Mouse (Mus musculus): ENCODE data around the gene Sbpl. TPM values are rescaled to one million over a fixed set of nuclear protein-coding genes. Genes with fewer than 3 reads are reported as not detected.
"Not testable (repeated sequence)": the region's sequence is repeated elsewhere in the genome, so short reads cannot be mapped to it uniquely, and the experiment has no call there.

Sbpl gene
- polyA plus RNA-seq, 1 experiment from 2014 or later, result not detected

- H3K27me3 ChIP-seq (replicated peaks); ATAC-seq (replicated peaks); H3K36me3 ChIP-seq (replicated peaks); H3K9ac ChIP-seq; H3K9me3 ChIP-seq; H3K27ac ChIP-seq; H3K4me2 ChIP-seq; H3K4me1 ChIP-seq; H3K4me3 ChIP-seq: not testable (repeated sequence)
- WGBS, result 86% methylated on average over 4 of the region's 4 CpGs
These were observed 7.6 kb downstream of the Sbpl start for GRCm38 (mm10) chr17:23947486-23947885.

GRCm38 (mm10) chr17:23941372-23941771 lies 13.7 kb downstream of the Sbpl start, which contains the start of gene Sbp:
Sbp (plus strand) TSS chr17:23941672.
- no peak within 1 kb of the TSS for H3K4me3 ChIP-seq
- no peak within 1 kb of the TSS for H3K4me2 ChIP-seq
- H3K27me3 ChIP-seq (replicated peaks), result 0 out of 2 replicates have a peak, but pooled peaks cover 2% of the 10 kb centered on the region
- no peak for ATAC-seq (replicated peaks)
- H3K9ac ChIP-seq, result no peak within 1 kb of the TSS
- H3K4me1 ChIP-seq, result no peaks in the 10 kb centered on the region
- H3K27ac ChIP-seq, result no peak within 1 kb of the TSS
- H3K9me3 ChIP-seq, result no peaks in the 10 kb centered on the region
- no peaks in the 10 kb centered on the region for H3K36me3 ChIP-seq (replicated peaks)

GRCm38 (mm10) chr17:23931157-23931556 lies 23.9 kb downstream of the Sbpl start:
- no peaks in the 10 kb centered on the region for H3K4me1 ChIP-seq
- no peak overlapping the region for H3K9ac ChIP-seq
- no peak overlapping the region for H3K4me3 ChIP-seq
- no peak for ATAC-seq (replicated peaks)
- H3K27me3 ChIP-seq (replicated peaks), result no peaks in the 10 kb centered on the region
- no peaks in the 10 kb centered on the region for H3K36me3 ChIP-seq (replicated peaks)
- H3K27ac ChIP-seq, result no peak overlapping the region
- no peak overlapping the region for H3K4me2 ChIP-seq
- 91% methylated on average over 5 of the region's 5 CpGs for WGBS
- no peaks in the 10 kb centered on the region for H3K9me3 ChIP-seq

DNA sequence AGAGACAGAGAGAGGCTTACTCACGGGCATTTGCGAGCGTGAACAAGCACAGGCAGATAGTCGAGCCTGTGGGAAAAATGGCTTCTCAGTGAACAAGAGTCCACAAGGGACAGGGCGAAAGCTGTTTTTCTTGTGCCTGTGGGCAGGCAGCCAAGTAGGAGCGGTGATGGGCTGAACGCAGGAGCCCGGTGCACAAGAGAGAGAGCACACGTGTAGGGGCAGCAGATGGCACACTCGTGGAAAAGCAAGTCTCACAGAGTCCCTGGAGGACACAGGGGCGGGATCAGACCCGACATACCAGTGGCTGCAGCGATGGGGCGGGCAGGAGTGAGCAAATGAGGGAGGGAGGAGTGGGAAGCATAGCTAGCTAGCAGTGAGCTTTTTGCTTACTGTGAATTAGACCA lies 30.0 kb downstream of the Sbpl start:
- Histone ChIP-seq H3K27me3 (replicated peaks) (no peaks in the 10 kb centered on the region), H3K9ac (peak overlapping the region; percentile 58), H3K27ac (peak overlapping the region; percentile 88), H3K4me3 (peak overlapping the region; percentile 67), H3K4me1 (peaks cover 8% of the 10 kb centered on the region), H3K36me3 (replicated peaks) (no peaks in the 10 kb centered on the region), H3K4me2 (peak overlapping the region; percentile 88), H3K9me3 (no peaks in the 10 kb centered on the region)
- peak; percentile 90 for ATAC-seq (replicated peaks)
- 0% methylated on average over 14 of the region's 14 CpGs for WGBS

DNA sequence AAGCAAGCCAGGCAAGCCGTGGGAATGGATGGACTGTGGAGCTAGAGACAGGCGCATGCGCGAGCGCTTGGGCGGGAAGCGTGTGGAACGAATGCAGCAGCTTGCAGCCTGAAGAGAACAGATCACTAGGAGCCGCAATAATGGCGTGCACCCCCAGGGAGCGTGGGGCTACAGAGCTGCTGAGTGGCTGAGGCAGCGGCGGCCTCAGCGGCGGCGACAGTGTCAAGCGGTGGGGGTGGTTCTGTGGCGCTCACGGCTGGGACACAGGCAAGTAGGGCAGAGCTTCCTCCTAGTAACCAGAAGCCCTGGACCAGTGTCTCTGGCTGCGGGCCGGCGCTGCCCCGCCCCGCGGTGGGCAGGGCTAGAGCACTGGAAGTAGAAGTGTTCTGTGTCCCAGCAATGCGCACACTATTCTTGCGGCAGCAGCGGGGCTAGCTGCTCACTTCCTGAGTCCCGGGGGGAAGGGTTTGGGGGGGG lies 30.5 kb downstream of the Sbpl start:
- Histone ChIP-seq H3K4me1 (peaks cover 8% of the 10 kb centered on the region), H3K9ac (peak overlapping the region; percentile 58), H3K36me3 (replicated peaks) (no peaks in the 10 kb centered on the region), H3K4me3 (peak overlapping the region; percentile 67), H3K4me2 (peak overlapping the region; percentile 88), H3K9me3 (no peaks in the 10 kb centered on the region), H3K27ac (peak overlapping the region; percentile 88), H3K27me3 (replicated peaks) (no peaks in the 10 kb centered on the region)
- ATAC-seq (replicated peaks), result peak; percentile 98
- WGBS, result under 1% methylated on average over 29 of the region's 29 CpGs

- not testable (repeated sequence) for H3K9me3 ChIP-seq; H3K4me3 ChIP-seq; H3K36me3 ChIP-seq (replicated peaks); H3K27ac ChIP-seq; H3K27me3 ChIP-seq (replicated peaks); H3K4me1 ChIP-seq; ATAC-seq (replicated peaks); H3K4me2 ChIP-seq; H3K9ac ChIP-seq
- 88% methylated on average over 4 of the region's 4 CpGs for WGBS
These were observed 37.9 kb downstream of the Sbpl start, which contains the start of gene Dcpp3 for GRCm38 (mm10) chr17:23917158-23917557. Dcpp3 (plus strand) TSS chr17:23917458.

Other genes starting within 250 kb of the Sbpl start
- 0.06 and 0.11 TPM in 2 replicates for gene 1520401A03Rik, start 232.5 kb downstream of the Sbpl start, polyA plus RNA-seq (2015; fragmentation: Nextera tagmentation; extraction: Ambion mirVana)
- 22.6 and 23.1 TPM in 2 replicates for gene Pkmyt1, start 228.9 kb downstream of the Sbpl start, polyA plus RNA-seq (2015; fragmentation: Nextera tagmentation; extraction: Ambion mirVana)
- gene Paqr4, start 214.4 kb downstream of the Sbpl start, polyA plus RNA-seq (2015; fragmentation: Nextera tagmentation; extraction: Ambion mirVana), result 70.9 and 72.6 TPM in 2 replicates
- gene Kremen2, start 209.4 kb downstream of the Sbpl start, polyA plus RNA-seq (2015; fragmentation: Nextera tagmentation; extraction: Ambion mirVana), result 1.4 and 1.5 TPM in 2 replicates
- 242 and 257 TPM in 2 replicates for gene Flywch1, start 183.7 kb downstream of the Sbpl start, polyA plus RNA-seq (2015; fragmentation: Nextera tagmentation; extraction: Ambion mirVana)
- gene Flywch2, start 169.2 kb downstream of the Sbpl start, polyA plus RNA-seq (2015; fragmentation: Nextera tagmentation; extraction: Ambion mirVana), result 90.1 and 90.2 TPM in 2 replicates
- 552 and 579 TPM in 2 replicates for gene Srrm2, start 164.7 kb downstream of the Sbpl start, polyA plus RNA-seq (2015; fragmentation: Nextera tagmentation; extraction: Ambion mirVana)
- gene Elob, start 126.1 kb downstream of the Sbpl start, polyA plus RNA-seq (2015; fragmentation: Nextera tagmentation; extraction: Ambion mirVana), result 1,171 and 1,223 TPM in 2 replicates
- gene Prss33, start 119.2 kb downstream of the Sbpl start, polyA plus RNA-seq (2015; fragmentation: Nextera tagmentation; extraction: Ambion mirVana), result 0.15 and 0.22 TPM in 2 replicates
- gene Prss32, start 111.4 kb downstream of the Sbpl start, polyA plus RNA-seq (2015; fragmentation: Nextera tagmentation; extraction: Ambion mirVana), result not detected in 2 replicates
- gene Prss41, start 111.1 kb downstream of the Sbpl start, polyA plus RNA-seq (2015; fragmentation: Nextera tagmentation; extraction: Ambion mirVana), result 1.4 and 1.6 TPM in 2 replicates
- not detected in 2 replicates for gene Prss21, start 87.2 kb downstream of the Sbpl start, polyA plus RNA-seq (2015; fragmentation: Nextera tagmentation; extraction: Ambion mirVana)
- not detected in 2 replicates for gene Dcpp1, start 74.4 kb downstream of the Sbpl start, polyA plus RNA-seq (2015; fragmentation: Nextera tagmentation; extraction: Ambion mirVana)
- gene Dcpp2, start 74.4 kb downstream of the Sbpl start, polyA plus RNA-seq (2015; fragmentation: Nextera tagmentation; extraction: Ambion mirVana), result not detected in 2 replicates
- gene Dcpp3, start 37.8 kb downstream of the Sbpl start, polyA plus RNA-seq (2015; fragmentation: Nextera tagmentation; extraction: Ambion mirVana), result not detected in 2 replicates
- not detected in 2 replicates for gene Sbp, start 13.6 kb downstream of the Sbpl start, polyA plus RNA-seq (2015; fragmentation: Nextera tagmentation; extraction: Ambion mirVana)
- gene Prss30, start 25.3 kb upstream of the Sbpl start, polyA plus RNA-seq (2015; fragmentation: Nextera tagmentation; extraction: Ambion mirVana), result not detected in 2 replicates
- gene Prss22, start 42.8 kb upstream of the Sbpl start, polyA plus RNA-seq (2015; fragmentation: Nextera tagmentation; extraction: Ambion mirVana), result not detected in 2 replicates
- 0.36 and 0.44 TPM in 2 replicates for gene Prss27, start 82.9 kb upstream of the Sbpl start, polyA plus RNA-seq (2015; fragmentation: Nextera tagmentation; extraction: Ambion mirVana)
- 73.4 and 77.9 TPM in 2 replicates for gene Kctd5, start 118.2 kb upstream of the Sbpl start, polyA plus RNA-seq (2015; fragmentation: Nextera tagmentation; extraction: Ambion mirVana)
- 69.8 and 75.5 TPM in 2 replicates for gene Pdpk1, start 195.7 kb upstream of the Sbpl start, polyA plus RNA-seq (2015; fragmentation: Nextera tagmentation; extraction: Ambion mirVana)
- 32.1 and 39.6 TPM in 2 replicates for gene Amdhd2, start 208.5 kb upstream of the Sbpl start, polyA plus RNA-seq (2015; fragmentation: Nextera tagmentation; extraction: Ambion mirVana)
- gene Atp6v0c, start 214.4 kb upstream of the Sbpl start, polyA plus RNA-seq (2015; fragmentation: Nextera tagmentation; extraction: Ambion mirVana), result 1,357 and 1,392 TPM in 2 replicates